Mouse (Mus musculus) heart, adult 2 months (tissue): ENCODE measurements around the gene Spaca3.

Experiments
- CTCF ChIP-seq: fragments of 200-600 bp; IDR thresholded peaks from 2 replicates; pipeline ENCODE4 v1.8.1; 2022; ENCODE audit warnings: antibody characterized with exemption, mild to moderate bottlenecking, moderate library complexity
- EP300 ChIP-seq: fragments of 200-500 bp; IDR thresholded peaks from 2 replicates; pipeline ENCODE4 v1.6.1; 2011; ENCODE audit warnings: low read depth, low read length, control low read depth; ENCODE audit not compliant: insufficient read depth
- POLR2A ChIP-seq: fragments of 200-500 bp; IDR thresholded peaks from 2 replicates; pipeline ENCODE4 v1.6.1; 2011; ENCODE audit warnings: mild to moderate bottlenecking, low read depth, low read length, control low read depth; ENCODE audit not compliant: insufficient read depth

- TF ChIP-seq POLR2A (no peak), CTCF (no peak), EP300 (no peak)
Measured at GRCm38 (mm10) chr11:80912721-80913120, 54.6 kb downstream of the Spaca3 start.
